25 mouse cellular contexts compared by ENCODE assay signal in the genomic region with DNA sequence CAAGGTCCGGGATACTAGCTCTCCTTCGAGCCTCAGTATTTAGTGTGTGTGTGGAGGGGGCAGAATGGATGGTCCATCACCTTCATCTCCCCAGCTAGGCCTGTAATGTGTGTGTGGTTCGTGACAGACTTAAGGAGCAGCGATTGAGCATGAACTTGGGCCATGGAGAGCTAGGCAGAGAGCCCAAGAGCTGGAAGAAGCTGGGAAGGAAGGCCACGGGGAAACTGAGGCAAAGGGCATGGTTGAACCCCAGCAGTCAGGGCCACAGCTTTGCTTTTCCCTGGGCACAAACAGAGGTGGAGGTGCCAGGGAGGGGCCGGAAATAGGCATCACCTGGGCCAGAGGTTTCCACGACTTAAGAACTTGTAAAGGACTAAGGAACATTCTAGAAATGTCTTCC. TPM values are rescaled to one million over a fixed set of nuclear protein-coding genes. Genes with fewer than 3 reads are reported as not detected.
DNase-seq lines count a peak whose midpoint lies in the region; ATAC-seq and TF ChIP-seq lines count a peak whose summit lies in the region.
"Had no signal": no experiment of that assay in that cellular context is flagged by ENCODE, and none has a peak within 500 bp of the region (broad histone marks: within the 10 kb centered on the region; RNA-seq: fewer than 3 reads in every experiment).

No protein-coding gene starts in this region.

- 86% methylated on average over 7 of the region's 7 CpGs for WGBS in forebrain, embryonic 12.5 days
- 88% methylated on average over 7 of the region's 7 CpGs for WGBS in forebrain, embryonic 15.5 days
- 76% methylated on average over 7 of the region's 7 CpGs for WGBS in stomach, embryonic 15.5 days
- 70% methylated on average over 7 of the region's 7 CpGs for WGBS in stomach, postnatal 0 days
- 62% methylated on average over 7 of the region's 7 CpGs for WGBS in liver, embryonic 12.5 days (ENCODE audit: insufficient replicate concordance)

- peak; percentile 14 for DNase-seq in kidney, postnatal 10 days
- DNase-seq in kidney, adult 9 months = no peak
- no peak for DNase-seq in stomach, postnatal 0 days (ENCODE audit: low spot score)
- no peak for DNase-seq in testis, postnatal 14 days (ENCODE audit: low spot score)
- DNase-seq: adrenal gland, adult 8-10 months; cerebellum, adult 2 months; cerebellum, postnatal 14 days; gastrocnemius, postnatal 14 days; heart, postnatal 10 days; kidney, adult 8-10 months; liver, embryonic 13.5 days; lung, adult 18-20 months; lung, postnatal 14 days; thymus, adult 2 months had no signal

- peaks cover 20% of the 10 kb centered on the region for H3K4me1 ChIP-seq in forebrain, embryonic 12.5 days
- peaks cover 13% of the 10 kb centered on the region for H3K4me1 ChIP-seq in forebrain, embryonic 15.5 days
- peaks cover 7% of the 10 kb centered on the region; the same call in 1 of the 2 replicates for H3K4me1 ChIP-seq in stomach, embryonic 15.5 days
- no peaks in the 10 kb centered on the region for H3K4me1 ChIP-seq in stomach, postnatal 0 days (replicated peaks; ENCODE audit: control insufficient read depth, insufficient read depth)
- H3K4me1 ChIP-seq in liver, embryonic 12.5 days = no peaks in the 10 kb centered on the region
- H3K4me1 ChIP-seq: limb, embryonic 12.5 days; liver, embryonic 13.5 days had no signal

- no peaks in the 10 kb centered on the region for H3K9me3 ChIP-seq in forebrain, embryonic 12.5 days
- no peaks in the 10 kb centered on the region for H3K9me3 ChIP-seq in forebrain, embryonic 15.5 days
- no peaks in the 10 kb centered on the region for H3K9me3 ChIP-seq in stomach, embryonic 15.5 days
- H3K9me3 ChIP-seq in stomach, postnatal 0 days (ENCODE audit: control insufficient read depth, low read length) = no peaks in the 10 kb centered on the region
- no peaks in the 10 kb centered on the region for H3K9me3 ChIP-seq in liver, embryonic 12.5 days (replicated peaks)
- H3K9me3 ChIP-seq: forebrain, embryonic 13.5 days; G1E; limb, embryonic 12.5 days; liver, embryonic 13.5 days; midbrain, embryonic 15.5 days; neural tube, embryonic 13.5 days had no signal

- no peaks in the 10 kb centered on the region for H3K27me3 ChIP-seq in forebrain, embryonic 12.5 days
- H3K27me3 ChIP-seq in forebrain, embryonic 15.5 days = no peaks in the 10 kb centered on the region
- H3K27me3 ChIP-seq in stomach, embryonic 15.5 days (replicated peaks) = no peaks in the 10 kb centered on the region
- H3K27me3 ChIP-seq in stomach, postnatal 0 days (ENCODE audit: control insufficient read depth, insufficient read depth, low read length) = no peaks in the 10 kb centered on the region
- no peaks in the 10 kb centered on the region for H3K27me3 ChIP-seq in liver, embryonic 12.5 days (replicated peaks)
- H3K27me3 ChIP-seq: forebrain, embryonic 13.5 days; limb, embryonic 12.5 days; liver, embryonic 13.5 days; midbrain, embryonic 15.5 days; neural tube, embryonic 13.5 days had no signal

- TF ChIP-seq EP300 in stomach, postnatal 0 days (optimal IDR thresholded peaks at IDR 0.05) = no peak

- TF ChIP-seq CTCF in stomach, postnatal 0 days (IDR thresholded peaks at IDR 0.05; ENCODE audit: low read depth) = no peak

- ATAC-seq in forebrain, embryonic 12.5 days (ENCODE audit: low FRiP score) = no peak
- ATAC-seq in forebrain, embryonic 15.5 days (replicated peaks) = no peak
- ATAC-seq in stomach, embryonic 15.5 days (ENCODE audit: insufficient read depth, low FRiP score, low read depth) = 0 out of 2 replicates have a peak, but pooled peaks have one; percentile 2
- ATAC-seq in stomach, postnatal 0 days (ENCODE audit: low FRiP score, low TSS enrichment) = no peak
- no peak for ATAC-seq in liver, embryonic 12.5 days
- ATAC-seq: forebrain, embryonic 13.5 days; hindbrain, embryonic 16.5 days; midbrain, embryonic 15.5 days had no signal

- H3K4me3 ChIP-seq in forebrain, embryonic 12.5 days (replicated peaks) = no peak overlapping the region
- no peak overlapping the region for H3K4me3 ChIP-seq in forebrain, embryonic 15.5 days
- no peak overlapping the region for H3K4me3 ChIP-seq in stomach, embryonic 15.5 days (replicated peaks)
- H3K4me3 ChIP-seq in stomach, postnatal 0 days (ENCODE audit: low read depth, low read length) = no peak overlapping the region
- H3K4me3 ChIP-seq in liver, embryonic 12.5 days = no peak overlapping the region
- H3K4me3 ChIP-seq: forebrain, embryonic 13.5 days; limb, embryonic 12.5 days; liver, embryonic 13.5 days; midbrain, embryonic 15.5 days; neural tube, embryonic 13.5 days had no signal

- H3K27ac ChIP-seq in forebrain, embryonic 12.5 days = 0 out of 2 replicates have a peak overlapping the region, but pooled peaks have one; percentile 36
- H3K27ac ChIP-seq in forebrain, embryonic 15.5 days (replicated peaks) = no peak overlapping the region
- no peak overlapping the region for H3K27ac ChIP-seq in stomach, embryonic 15.5 days
- H3K27ac ChIP-seq in stomach, postnatal 0 days (replicated peaks) = no peak overlapping the region
- no peak overlapping the region for H3K27ac ChIP-seq in liver, embryonic 12.5 days
- H3K27ac ChIP-seq: forebrain, embryonic 13.5 days; limb, embryonic 12.5 days; liver, embryonic 13.5 days; midbrain, embryonic 15.5 days; neural tube, embryonic 13.5 days had no signal

- H3K4me2 ChIP-seq in forebrain, embryonic 12.5 days = no peak overlapping the region
- H3K4me2 ChIP-seq in forebrain, embryonic 15.5 days (replicated peaks) = no peak overlapping the region
- no peak overlapping the region for H3K4me2 ChIP-seq in stomach, embryonic 15.5 days
- no peak overlapping the region for H3K4me2 ChIP-seq in stomach, postnatal 0 days (replicated peaks; ENCODE audit: low read depth)
- no peak overlapping the region for H3K4me2 ChIP-seq in liver, embryonic 12.5 days
- H3K4me2 ChIP-seq: forebrain, embryonic 13.5 days; heart, embryonic 11.5 days; limb, embryonic 12.5 days; liver, embryonic 13.5 days; midbrain, embryonic 15.5 days; neural tube, embryonic 13.5 days had no signal

- H3K36me3 ChIP-seq in forebrain, embryonic 12.5 days (replicated peaks) = peaks cover 39% of the 10 kb centered on the region
- H3K36me3 ChIP-seq in forebrain, embryonic 15.5 days = peaks cover 2% of the 10 kb centered on the region; the same call in 1 of the 2 replicates
- H3K36me3 ChIP-seq in stomach, embryonic 15.5 days = peaks cover 11% of the 10 kb centered on the region; the same call in 1 of the 2 replicates
- H3K36me3 ChIP-seq in stomach, postnatal 0 days (ENCODE audit: control insufficient read depth, insufficient read depth, low read length) = peaks cover 21% of the 10 kb centered on the region
- no peaks in the 10 kb centered on the region for H3K36me3 ChIP-seq in liver, embryonic 12.5 days
- H3K36me3 ChIP-seq: G1E; liver, embryonic 13.5 days; midbrain, embryonic 15.5 days had no signal

- no peak overlapping the region for H3K9ac ChIP-seq in forebrain, embryonic 12.5 days
- no peak overlapping the region for H3K9ac ChIP-seq in forebrain, embryonic 15.5 days (replicated peaks)
- H3K9ac ChIP-seq in stomach, embryonic 15.5 days = no peak overlapping the region
- no peak overlapping the region for H3K9ac ChIP-seq in stomach, postnatal 0 days (ENCODE audit: low read length)
- no peak overlapping the region for H3K9ac ChIP-seq in liver, embryonic 12.5 days
- H3K9ac ChIP-seq: forebrain, embryonic 13.5 days; limb, embryonic 12.5 days; liver, embryonic 13.5 days; midbrain, embryonic 15.5 days had no signal

RNA-seq across cellular contexts. Expression of a gene that starts 17.5 kb away (rescaled TPM):
- 55.5 and 60.0 TPM in 2 replicates for polyA plus RNA-seq in forebrain, embryonic 12.5 days (2016; fragmentation: Nextera tagmentation; extraction: Ambion mirVana)
- polyA plus RNA-seq in forebrain, embryonic 15.5 days (2015; fragmentation: Nextera tagmentation; extraction: Ambion mirVana) = 22.0 and 24.4 TPM in 2 replicates
- polyA plus RNA-seq in stomach, embryonic 15.5 days (2015; fragmentation: Nextera tagmentation; extraction: Ambion mirVana) = 89.8 and 94.7 TPM in 2 replicates
- 37.8 and 44.2 TPM in 2 replicates for polyA plus RNA-seq in stomach, postnatal 0 days (2015; fragmentation: Nextera tagmentation; extraction: Ambion mirVana)
- polyA plus RNA-seq in liver, embryonic 12.5 days (2016; fragmentation: Nextera tagmentation; extraction: Ambion mirVana) = 7.6 and 10.9 TPM in 2 replicates

RNA-seq across cellular contexts. Expression of a gene that starts 32.8 kb away (rescaled TPM):
- polyA plus RNA-seq in forebrain, embryonic 12.5 days (2016; fragmentation: Nextera tagmentation; extraction: Ambion mirVana) = 427 and 524 TPM in 2 replicates
- polyA plus RNA-seq in forebrain, embryonic 15.5 days (2015; fragmentation: Nextera tagmentation; extraction: Ambion mirVana) = 336 and 343 TPM in 2 replicates
- 404 and 428 TPM in 2 replicates for polyA plus RNA-seq in stomach, embryonic 15.5 days (2015; fragmentation: Nextera tagmentation; extraction: Ambion mirVana)
- 304 and 499 TPM in 2 replicates for polyA plus RNA-seq in stomach, postnatal 0 days (2015; fragmentation: Nextera tagmentation; extraction: Ambion mirVana)
- polyA plus RNA-seq in liver, embryonic 12.5 days (2016; fragmentation: Nextera tagmentation; extraction: Ambion mirVana) = 12.4 and 14.3 TPM in 2 replicates
- polyA plus RNA-seq: G1E had no signal

Comparison
In these comparisons a context has a peak if more than half of its experiments do, and no peak if none do; other contexts are left out.
1. RNA of a gene that starts 32.8 kb away (polyA plus RNA-seq): 427 to 524 TPM in forebrain, embryonic 12.5 days, 304 to 499 TPM in stomach, postnatal 0 days, 404 to 428 TPM in stomach, embryonic 15.5 days and 336 to 343 TPM in forebrain, embryonic 15.5 days; 12.4 to 14.3 TPM in liver, embryonic 12.5 days; every median in the first group is over 10 times any median in the second.